Mouse (Mus musculus): ENCODE data around the gene Ctdsp1.
"Not testable (repeated sequence)": the region's sequence is repeated elsewhere in the genome, so short reads cannot be mapped to it uniquely, and the experiment has no call there.

Gene Ctdsp1

GRCm38 (mm10) chr1:74379058-74379504 is 12.2 kb upstream of the Ctdsp1 start:
- DNase-seq (ENCODE audit: low spot score): no peak

GRCm38 (mm10) chr1:74380484-74380883 is 10.8 kb upstream of the Ctdsp1 start:
- no peak for DNase-seq (ENCODE audit: low spot score)

- DNase-seq (ENCODE audit: low spot score): no peak
These were observed 9.7 kb upstream of the Ctdsp1 start for GRCm38 (mm10) chr1:74381588-74382021.

GRCm38 (mm10) chr1:74383385-74383784 is 7.9 kb upstream of the Ctdsp1 start:
- no peak for DNase-seq (ENCODE audit: low spot score)

GRCm38 (mm10) chr1:74384525-74384924 is 6.8 kb upstream of the Ctdsp1 start:
- no peak for DNase-seq (ENCODE audit: low spot score)

DNA sequence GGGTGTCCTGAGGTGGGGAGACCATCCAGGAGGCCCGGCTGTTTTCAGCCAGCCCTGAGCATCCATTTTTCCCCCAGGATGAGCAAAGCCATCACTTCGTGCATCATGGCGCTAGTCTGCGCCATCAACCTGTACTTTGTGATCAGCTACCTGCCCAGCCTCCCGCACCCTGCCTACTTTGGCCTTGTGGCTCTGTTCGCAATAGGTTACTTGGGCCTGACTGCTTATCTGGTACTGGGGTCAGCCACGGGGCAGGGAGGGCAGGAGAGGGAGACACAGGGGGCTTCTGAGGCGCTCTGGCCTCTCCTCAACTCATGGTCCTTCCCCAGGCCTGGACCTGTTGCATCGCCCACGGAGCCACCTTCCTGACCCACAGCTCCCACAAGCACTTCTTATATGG is 6.2 kb upstream of the Ctdsp1 start:
- no peak for DNase-seq (ENCODE audit: low spot score)

DNA sequence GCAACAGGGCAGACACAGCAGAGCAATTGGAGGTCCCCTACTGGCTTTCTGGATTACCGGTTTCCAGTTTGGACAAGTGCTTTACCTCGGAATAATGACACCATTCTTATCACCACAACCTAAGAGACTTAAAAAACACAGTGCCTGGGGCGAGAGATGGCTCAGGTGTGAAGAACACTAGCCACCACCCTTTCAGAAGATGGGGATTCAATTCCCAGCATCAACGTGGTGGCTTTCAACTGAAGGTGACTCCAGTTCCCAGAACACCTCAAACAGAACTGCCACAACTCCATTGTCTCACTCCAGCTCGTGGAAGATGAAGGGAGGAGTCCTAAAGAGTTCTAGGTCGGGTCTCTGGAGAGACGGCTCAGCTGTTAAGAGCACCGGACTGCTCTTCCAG is 5.8 kb upstream of the Ctdsp1 start:
- DNase-seq (ENCODE audit: low spot score): no peak

DNA sequence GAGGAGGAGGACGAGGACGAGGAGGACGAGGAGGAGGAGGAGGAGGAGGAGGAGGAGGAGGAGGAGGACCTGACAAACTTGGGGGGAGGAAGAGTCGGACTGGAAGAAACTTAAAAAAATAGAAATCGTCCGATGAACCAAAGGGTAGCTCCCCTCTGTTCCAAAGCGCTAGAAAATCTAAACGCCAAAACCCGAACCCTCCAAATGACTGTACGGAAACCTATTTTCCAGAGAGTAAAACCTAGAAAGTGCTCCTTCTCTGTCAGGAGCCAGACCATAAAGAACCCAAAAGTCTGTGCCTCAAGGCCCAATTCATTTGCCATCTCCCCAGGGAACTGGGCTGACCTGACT is 5.0 kb upstream of the Ctdsp1 start:
- no peak for DNase-seq (ENCODE audit: low spot score)

DNA sequence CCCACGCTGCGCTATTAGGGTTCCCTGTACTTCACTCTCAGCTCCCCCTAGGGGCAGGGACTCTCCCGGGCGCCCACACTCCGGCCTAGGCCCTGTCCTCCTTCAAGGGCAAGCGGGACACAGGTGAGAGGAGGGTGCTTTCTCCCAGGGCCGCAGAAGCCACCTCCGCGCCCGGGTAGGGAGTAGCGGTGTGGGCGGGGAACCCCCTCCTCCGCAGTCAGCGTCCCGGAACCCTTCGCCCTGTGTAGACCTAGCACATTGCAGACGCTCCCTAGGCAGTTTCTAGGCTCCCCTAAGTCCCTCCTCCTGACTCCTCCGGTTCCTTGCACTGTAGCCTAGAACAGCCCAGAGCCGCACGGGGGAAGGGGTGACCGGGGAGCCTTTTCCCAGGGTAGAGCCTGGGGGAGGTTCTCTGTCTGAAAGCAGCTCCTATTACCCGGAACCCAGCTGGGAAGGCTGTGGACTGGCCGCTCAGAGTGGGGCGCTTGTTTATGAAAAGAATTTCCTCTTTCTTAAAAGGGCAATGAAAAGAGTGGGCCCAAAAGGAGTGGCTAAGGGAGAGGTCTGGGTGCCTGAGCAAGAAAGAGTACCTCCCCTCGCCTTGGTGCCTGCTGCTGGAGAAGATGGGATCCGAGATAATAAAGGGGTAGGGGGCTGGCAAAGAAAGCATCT is 4.5 kb upstream of the Ctdsp1 start:
- peak; percentile 95 for DNase-seq (ENCODE audit: low spot score)

- DNase-seq (ENCODE audit: low spot score): no peak
These were observed 3.8 kb upstream of the Ctdsp1 start for GRCm38 (mm10) chr1:74387386-74387988.

- no peak for DNase-seq (ENCODE audit: low spot score)
These were observed 2.9 kb upstream of the Ctdsp1 start for GRCm38 (mm10) chr1:74388398-74388920.

- peak; percentile 47 for DNase-seq (ENCODE audit: low spot score)
These were observed 1.4 kb upstream of the Ctdsp1 start for GRCm38 (mm10) chr1:74389831-74390286.

- DNase-seq (ENCODE audit: low spot score): peak; percentile 79
These were observed 912 bp upstream of the Ctdsp1 start for GRCm38 (mm10) chr1:74390287-74390906.

DNA sequence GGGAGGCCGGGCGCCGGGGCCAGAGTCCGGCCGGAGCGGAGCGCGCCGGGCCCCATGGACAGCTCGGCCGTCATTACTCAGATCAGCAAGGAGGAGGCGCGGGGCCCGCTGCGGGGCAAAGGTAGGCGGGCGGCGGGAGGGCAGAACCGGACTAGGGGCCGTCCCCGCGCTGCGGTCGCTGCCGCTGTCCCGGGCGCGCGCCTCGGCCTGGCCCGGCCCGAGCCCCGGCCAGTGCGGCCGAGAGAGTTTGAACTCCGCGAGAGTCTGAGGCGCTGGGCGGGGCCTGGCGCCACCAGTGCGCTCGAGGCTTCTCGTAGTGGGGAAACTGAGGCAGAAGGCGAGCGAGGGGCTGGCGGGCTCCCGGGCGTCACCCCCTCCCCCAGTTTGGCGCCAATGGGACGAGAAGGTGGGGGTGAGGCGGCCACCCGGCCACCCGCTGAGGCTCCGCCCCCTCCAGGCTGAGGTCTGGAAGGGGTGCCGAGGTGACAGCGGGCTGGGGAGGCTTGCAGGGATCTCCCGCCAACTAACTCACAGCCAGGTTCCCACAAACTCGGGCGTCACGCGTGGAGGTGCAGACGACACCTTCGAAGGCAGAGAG is 634 bp downstream of the Ctdsp1 start:
- DNase-seq (ENCODE audit: low spot score): peak; percentile 77

- DNase-seq (ENCODE audit: low spot score): no peak
These were observed 1.2 kb downstream of the Ctdsp1 start for GRCm38 (mm10) chr1:74392446-74392994.

- no peak for DNase-seq (ENCODE audit: low spot score)
These were observed 1.7 kb downstream of the Ctdsp1 start for GRCm38 (mm10) chr1:74393010-74393409.

DNA sequence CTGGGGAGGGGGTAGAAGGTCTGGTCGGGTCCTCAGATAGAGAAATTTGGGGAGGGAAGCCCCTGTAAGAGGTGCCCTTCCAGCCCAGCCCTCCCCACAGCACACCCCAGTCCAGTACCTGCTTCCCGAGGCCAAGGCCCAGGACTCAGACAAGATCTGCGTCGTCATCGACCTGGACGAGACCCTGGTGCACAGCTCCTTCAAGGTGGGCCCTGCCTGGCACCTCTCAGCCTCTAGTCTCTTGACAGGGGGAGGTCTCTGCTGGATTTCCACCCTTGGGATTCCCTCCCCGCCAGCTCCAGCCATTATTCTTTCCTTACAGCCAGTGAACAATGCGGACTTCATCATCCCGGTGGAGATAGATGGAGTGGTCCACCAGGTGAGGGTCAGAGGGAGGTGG is 2.4 kb downstream of the Ctdsp1 start:
- no peak for DNase-seq (ENCODE audit: low spot score)

GRCm38 (mm10) chr1:74394311-74394710 is 3.0 kb downstream of the Ctdsp1 start:
- no peak for DNase-seq (ENCODE audit: low spot score)

DNA sequence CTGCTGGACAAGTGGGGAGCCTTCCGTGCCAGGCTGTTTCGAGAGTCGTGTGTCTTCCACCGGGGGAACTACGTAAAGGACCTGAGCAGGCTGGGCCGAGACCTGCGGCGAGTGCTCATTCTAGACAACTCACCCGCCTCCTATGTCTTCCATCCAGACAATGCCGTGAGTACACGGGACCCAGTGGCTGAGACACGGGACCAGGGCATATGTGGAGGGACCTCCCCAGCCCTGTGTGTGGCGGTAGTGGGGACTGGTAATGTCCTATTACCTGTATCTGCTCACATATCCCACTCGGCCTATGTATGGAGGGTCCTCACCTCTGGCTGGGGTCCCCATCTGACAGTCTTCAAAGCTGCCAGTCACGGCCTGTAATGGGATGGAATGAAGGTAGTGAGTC is 3.5 kb downstream of the Ctdsp1 start:
- no peak for DNase-seq (ENCODE audit: low spot score)

DNA sequence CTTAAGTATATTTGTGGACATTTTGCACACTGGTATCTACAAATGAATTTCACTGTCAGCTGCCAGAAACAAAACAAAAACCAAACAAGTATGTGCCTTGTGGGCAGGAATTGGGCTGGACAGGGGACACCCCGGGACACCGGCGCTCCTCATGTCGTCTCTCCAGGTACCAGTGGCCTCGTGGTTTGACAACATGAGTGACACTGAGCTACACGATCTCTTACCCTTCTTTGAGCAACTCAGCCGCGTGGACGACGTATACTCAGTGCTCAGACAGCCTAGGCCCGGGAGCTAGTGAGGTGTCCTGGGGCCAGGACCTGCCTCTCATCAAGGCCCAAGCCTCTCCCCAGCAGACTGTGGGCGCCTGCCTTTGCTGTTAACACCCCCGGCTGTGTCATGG is 4.0 kb downstream of the Ctdsp1 start:
- no peak for DNase-seq (ENCODE audit: low spot score)

- not testable (repeated sequence) for DNase-seq (ENCODE audit: low spot score)
These were observed 5.3 kb downstream of the Ctdsp1 start for GRCm38 (mm10) chr1:74396456-74397222.

All from urinary bladder, postnatal 14 days (tissue).